Mouse (Mus musculus) forebrain, embryonic 10.5 days (tissue): ENCODE measurements around the gene Slco3a1. TPM values are rescaled to one million over a fixed set of nuclear protein-coding genes. Genes with fewer than 3 reads are reported as not detected.

Source experiments
- DNase-seq: peaks from one replicate; pipeline ENCODE4 v3.0.0-alpha.2; 2017; ENCODE audit warnings: low spot score; ENCODE audit errors: extremely low spot score
- H3K27ac ChIP-seq: fragments of 300-500 bp; sonication (generic); 2 replicates; pipeline ENCODE4 v1.5.1; 2016; ENCODE audit warnings: mild to moderate bottlenecking
- H3K27me3 ChIP-seq: fragments of 300-500 bp; sonication (generic); 2 replicates; pipeline ENCODE4 v1.6.1; 2016; ENCODE audit warnings: mild to moderate bottlenecking; ENCODE audit not compliant: poor library complexity, severe bottlenecking
- H3K36me3 ChIP-seq: fragments of 300-500 bp; sonication (generic); replicated peaks from 2 replicates; pipeline ENCODE4 v1.6.1; 2016; ENCODE audit warnings: mild to moderate bottlenecking, moderate library complexity
- H3K4me1 ChIP-seq: fragments of 300-500 bp; sonication (generic); 2 replicates; pipeline ENCODE4 v1.6.1; 2016
- H3K4me3 ChIP-seq: fragments of 300-500 bp; sonication (generic); 2 replicates; pipeline ENCODE4 v1.5.1; 2016; ENCODE audit warnings: mild to moderate bottlenecking, moderate library complexity
- H3K9me3 ChIP-seq: fragments of 300-500 bp; sonication (generic); 2 replicates; pipeline ENCODE4 v1.6.1; 2016; ENCODE audit warnings: mild to moderate bottlenecking, moderate library complexity
- WGBS: fragments of 180-500 bp; shearing (Covaris S2); methylation state at CpG from one replicate; pipeline ENCODE4 v1.1.7; 2016; 5-methylcytosine and 5-hydroxymethylcytosine counted together
- polyA plus RNA-seq: library from polyadenylated mRNA; unstranded; fragments of >200 nt; fragmentation: Nextera tagmentation; extraction: Ambion mirVana; gene quantifications from 2 replicates; pipeline ENCODE4 v1.2.1, GENCODE M21; 2016

Gene Slco3a1
- polyA plus RNA-seq, 1 experiment from 2014 or later, result 4.9 TPM

DNA sequence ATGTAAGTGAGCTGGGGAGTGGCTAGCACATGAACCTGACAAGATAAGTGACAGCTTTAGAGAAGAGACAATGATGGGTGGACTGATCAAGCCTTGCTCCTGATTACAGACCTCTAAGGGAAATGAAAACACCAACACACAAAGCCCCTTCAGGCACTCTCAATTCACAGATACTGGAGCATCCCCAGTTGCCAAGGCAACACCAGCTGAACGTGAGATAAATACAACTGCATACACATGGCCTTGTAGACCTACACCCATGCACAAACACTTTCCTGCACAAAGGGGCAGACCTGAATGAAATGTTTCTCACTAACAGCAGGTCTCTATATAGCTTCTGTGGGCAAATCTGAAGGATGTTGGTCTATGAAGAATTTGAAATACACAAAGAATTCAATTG, 117.0 kb downstream of the Slco3a1 start:
- WGBS, result 55% methylated on average over 1 of the region's 1 CpGs
- Histone ChIP-seq H3K27ac (no peak overlapping the region), H3K9me3 (no peaks in the 10 kb centered on the region), H3K36me3 (no peaks in the 10 kb centered on the region), H3K4me1 (0 out of 2 replicates have a peak, but pooled peaks cover 4% of the 10 kb centered on the region), H3K27me3 (no peaks in the 10 kb centered on the region), H3K4me3 (no peak overlapping the region)
- DNase-seq, result no peak

DNA sequence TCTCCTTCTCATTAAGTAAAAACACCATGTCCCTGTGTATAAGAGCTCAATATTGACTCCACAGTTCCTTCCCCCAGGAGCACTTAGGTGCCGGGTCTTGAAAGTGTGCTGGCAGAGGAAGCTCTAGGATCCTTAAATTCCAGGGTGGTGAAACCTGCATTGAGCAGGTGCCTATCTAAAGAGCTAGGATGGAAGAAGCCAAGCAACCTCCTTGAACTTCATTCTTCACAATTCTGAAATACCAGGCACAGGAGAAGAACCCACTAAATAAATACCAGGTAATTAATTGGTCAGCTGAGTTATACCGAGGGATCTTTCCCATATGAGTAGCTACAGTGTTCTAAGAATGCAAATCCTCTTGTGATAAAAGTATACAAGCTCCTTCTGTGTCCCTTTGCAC, 117.9 kb downstream of the Slco3a1 start:
- WGBS, result 94% methylated on average over 2 of the region's 2 CpGs
- H3K4me1 ChIP-seq, result 0 out of 2 replicates have a peak, but pooled peaks cover 4% of the 10 kb centered on the region
- H3K9me3 ChIP-seq, result no peaks in the 10 kb centered on the region
- H3K4me3 ChIP-seq, result no peak overlapping the region
- H3K36me3 ChIP-seq, result no peaks in the 10 kb centered on the region
- no peak for DNase-seq
- no peaks in the 10 kb centered on the region for H3K27me3 ChIP-seq
- no peak overlapping the region for H3K27ac ChIP-seq

DNA sequence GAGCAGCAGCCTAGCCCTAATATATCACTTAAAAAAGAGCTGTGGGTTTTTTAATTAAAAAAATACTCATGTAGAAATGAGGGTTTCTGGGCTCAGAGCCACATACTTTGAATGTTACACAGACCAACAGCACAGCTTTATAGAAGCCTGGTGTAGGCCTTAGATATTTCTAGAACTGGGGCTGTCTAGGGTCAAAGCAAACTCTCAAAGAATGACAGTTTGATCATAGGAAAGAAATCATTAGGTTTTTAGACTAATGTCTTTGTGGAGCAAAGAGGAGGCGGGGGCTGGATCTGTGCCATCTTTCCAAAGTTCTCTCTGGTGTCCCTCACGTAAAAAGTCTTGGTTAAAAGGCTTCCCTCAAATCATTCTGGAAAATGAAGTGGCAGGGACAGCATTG, 121.6 kb downstream of the Slco3a1 start:
- no peaks in the 10 kb centered on the region for H3K4me1 ChIP-seq

DNA sequence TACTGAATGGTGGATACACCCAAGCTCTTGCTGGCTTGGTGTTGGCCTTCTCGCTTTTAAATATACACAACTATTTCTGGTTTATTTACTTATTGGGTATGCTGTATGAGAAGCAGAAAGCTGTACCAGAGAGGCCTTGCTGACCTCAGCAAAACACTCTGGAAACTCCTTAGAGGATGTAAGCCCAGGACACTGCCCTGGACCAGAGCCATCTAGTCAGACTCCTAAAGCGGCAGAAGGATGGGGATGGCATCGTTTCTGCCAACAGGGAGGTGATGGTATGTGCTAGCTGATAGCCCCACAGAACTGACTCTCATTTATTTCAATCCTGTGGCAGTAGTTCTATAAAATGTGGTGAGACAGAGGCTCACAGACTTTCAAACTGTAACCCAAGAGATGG, 125.3 kb downstream of the Slco3a1 start:
- Histone ChIP-seq H3K36me3 (no peaks in the 10 kb centered on the region), H3K9me3 (no peaks in the 10 kb centered on the region), H3K4me1 (no peaks in the 10 kb centered on the region), H3K4me3 (no peak overlapping the region), H3K27me3 (no peaks in the 10 kb centered on the region), H3K27ac (no peak overlapping the region)
- WGBS, result 89% methylated on average over 3 of the region's 3 CpGs
- DNase-seq, result no peak

More for the DNA sequence above, 121.6 kb downstream of the Slco3a1 start:
- Histone ChIP-seq H3K27ac (no peak overlapping the region), H3K27me3 (no peaks in the 10 kb centered on the region), H3K4me3 (no peak overlapping the region), H3K9me3 (no peaks in the 10 kb centered on the region), H3K36me3 (no peaks in the 10 kb centered on the region)
- DNase-seq, result no peak
- WGBS, result 87% methylated on average over 2 of the region's 2 CpGs

- H3K27me3 ChIP-seq, result no peaks in the 10 kb centered on the region
Measured at GRCm38 (mm10) chr7:74427135-74427534, 127.4 kb downstream of the Slco3a1 start.

GRCm38 (mm10) chr7:74425941-74426340, 128.6 kb downstream of the Slco3a1 start:
- H3K9me3 ChIP-seq, result no peaks in the 10 kb centered on the region
- no peaks in the 10 kb centered on the region for H3K36me3 ChIP-seq
- DNase-seq, result no peak
- no peak overlapping the region for H3K4me3 ChIP-seq
- peaks cover 23% of the 10 kb centered on the region for H3K4me1 ChIP-seq
- no peaks in the 10 kb centered on the region for H3K27me3 ChIP-seq
- 91% methylated on average over 1 of the region's 1 CpGs for WGBS
- H3K27ac ChIP-seq, result no peak overlapping the region

More at GRCm38 (mm10) chr7:74427135-74427534, 127.4 kb downstream of the Slco3a1 start:
- 80% methylated on average over 1 of the region's 1 CpGs for WGBS
- DNase-seq, result no peak
- peaks cover 12% of the 10 kb centered on the region for H3K4me1 ChIP-seq
- H3K36me3 ChIP-seq, result no peaks in the 10 kb centered on the region
- H3K27ac ChIP-seq, result no peak overlapping the region
- H3K9me3 ChIP-seq, result no peaks in the 10 kb centered on the region
- no peak overlapping the region for H3K4me3 ChIP-seq

DNA sequence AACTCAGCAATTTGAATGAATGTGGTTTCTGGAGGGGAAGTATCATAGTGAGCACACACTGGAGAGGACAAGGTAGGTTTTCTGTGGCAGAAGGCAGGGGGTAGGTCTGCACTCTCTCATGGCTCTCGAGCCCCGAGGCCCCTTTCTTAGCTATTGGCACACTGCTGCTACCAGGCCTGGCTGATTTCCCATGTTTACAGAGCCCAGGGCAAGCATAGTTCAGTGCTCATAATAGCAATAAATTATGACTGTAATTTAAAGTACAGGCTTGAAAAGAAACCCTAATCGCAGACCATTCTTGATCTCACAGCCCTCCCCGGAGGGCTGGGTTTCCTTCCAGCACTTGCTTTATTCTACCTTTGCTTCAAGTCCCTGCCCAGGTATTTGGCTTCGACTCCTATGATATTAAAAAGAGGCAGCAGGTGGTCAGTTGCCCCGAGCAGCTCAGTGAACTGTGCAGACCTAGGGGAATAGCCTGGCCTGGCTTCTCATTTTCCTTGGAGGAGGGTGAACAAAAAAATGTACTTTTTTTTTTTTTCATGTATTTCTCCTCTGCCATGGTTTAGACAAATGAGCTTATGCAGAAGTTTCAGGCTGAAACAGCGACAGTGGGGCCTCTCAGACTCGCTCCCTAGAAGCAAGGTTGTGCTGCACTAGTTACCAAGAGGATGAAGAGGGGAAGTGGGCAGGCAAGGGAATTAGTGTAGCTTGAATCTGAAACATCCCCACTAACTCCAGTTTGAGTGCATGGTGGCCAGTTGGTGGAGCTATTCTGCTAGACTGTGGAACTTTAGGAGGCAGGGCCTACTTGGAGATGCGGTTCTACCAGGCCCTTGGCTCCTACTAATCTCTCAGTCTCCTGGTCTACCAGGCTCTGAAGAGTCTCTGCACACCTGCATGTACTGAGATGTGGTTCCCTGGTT, 130.4 kb downstream of the Slco3a1 start:
- H3K27ac ChIP-seq, result no peak overlapping the region
- H3K36me3 ChIP-seq, result no peaks in the 10 kb centered on the region
- 72% methylated on average over 9 of the region's 9 CpGs for WGBS
- no peak overlapping the region for H3K4me3 ChIP-seq
- peaks cover 23% of the 10 kb centered on the region for H3K4me1 ChIP-seq
- DNase-seq, result no peak
- H3K27me3 ChIP-seq, result no peaks in the 10 kb centered on the region
- no peaks in the 10 kb centered on the region for H3K9me3 ChIP-seq

DNA sequence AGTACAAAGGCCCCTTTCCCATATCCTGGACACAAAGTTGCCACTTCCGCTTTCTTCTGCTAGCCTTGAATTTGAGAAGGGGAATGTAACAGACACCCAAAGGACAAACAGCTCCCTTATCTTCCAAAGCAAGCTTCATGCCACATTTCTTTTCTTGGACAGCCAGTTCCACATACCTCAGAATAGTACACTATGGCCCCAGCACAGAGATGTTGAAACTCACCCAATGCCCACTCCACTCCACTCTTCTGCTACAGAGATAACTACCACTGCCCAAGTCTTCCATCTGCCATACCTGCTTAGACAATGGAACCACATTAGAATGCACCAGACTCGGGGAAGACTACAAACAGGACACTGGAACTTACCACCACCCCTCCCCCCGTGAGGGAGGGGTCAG, 131.3 kb downstream of the Slco3a1 start:
- Histone ChIP-seq H3K4me3 (no peak overlapping the region), H3K27me3 (no peaks in the 10 kb centered on the region), H3K36me3 (no peaks in the 10 kb centered on the region), H3K27ac (no peak overlapping the region), H3K4me1 (peaks cover 23% of the 10 kb centered on the region), H3K9me3 (no peaks in the 10 kb centered on the region)
- WGBS, result 79% methylated on average over 3 of the region's 3 CpGs
- DNase-seq, result no peak

DNA sequence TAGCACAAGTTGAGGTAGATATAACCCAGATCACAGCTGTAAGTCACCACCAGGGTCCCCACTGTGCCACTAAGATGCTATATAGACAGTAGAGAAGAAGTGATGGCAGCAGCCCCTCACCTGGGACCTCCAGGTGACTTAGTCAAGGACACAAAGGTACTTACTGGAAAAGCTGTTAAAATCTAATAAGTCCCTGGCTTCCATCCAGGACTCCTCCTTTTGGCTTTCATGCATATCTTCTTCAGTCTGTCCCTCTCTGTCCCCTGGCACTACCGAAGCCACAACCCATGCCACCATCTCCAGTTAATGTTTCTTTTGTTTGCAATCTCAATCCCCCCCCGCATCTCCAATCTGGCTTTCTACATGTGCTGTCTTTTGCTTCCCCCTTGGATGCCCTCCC, 131.8 kb downstream of the Slco3a1 start:
- Histone ChIP-seq H3K9me3 (no peaks in the 10 kb centered on the region), H3K27me3 (no peaks in the 10 kb centered on the region), H3K4me1 (peaks cover 23% of the 10 kb centered on the region), H3K4me3 (no peak overlapping the region), H3K36me3 (no peaks in the 10 kb centered on the region), H3K27ac (no peak overlapping the region)
- WGBS, result 84% methylated on average over 2 of the region's 2 CpGs
- DNase-seq, result no peak

DNA sequence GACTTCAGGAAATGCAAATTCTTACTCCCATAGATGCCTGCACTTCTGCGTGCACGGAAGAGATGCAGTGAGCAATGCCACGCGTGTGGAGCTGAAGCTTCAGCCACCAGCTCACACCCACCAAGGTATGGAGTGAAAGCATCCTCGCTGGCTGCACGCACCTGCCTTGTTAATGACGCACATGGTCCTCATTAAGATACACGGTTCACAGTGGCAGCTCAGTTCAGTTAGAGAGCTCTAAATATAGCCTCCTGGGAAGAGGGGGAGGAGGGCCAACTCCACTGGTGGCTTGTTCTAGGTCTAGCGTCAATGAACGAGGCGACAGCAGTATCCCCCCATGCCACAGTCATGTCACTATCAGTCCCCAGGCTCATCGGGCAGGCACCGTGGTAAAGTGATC, 132.6 kb downstream of the Slco3a1 start:
- DNase-seq, result no peak
- WGBS, result 74% methylated on average over 13 of the region's 13 CpGs
- Histone ChIP-seq H3K4me3 (no peak overlapping the region), H3K9me3 (no peaks in the 10 kb centered on the region), H3K36me3 (no peaks in the 10 kb centered on the region), H3K27ac (no peak overlapping the region), H3K27me3 (no peaks in the 10 kb centered on the region), H3K4me1 (peaks cover 23% of the 10 kb centered on the region)

DNA sequence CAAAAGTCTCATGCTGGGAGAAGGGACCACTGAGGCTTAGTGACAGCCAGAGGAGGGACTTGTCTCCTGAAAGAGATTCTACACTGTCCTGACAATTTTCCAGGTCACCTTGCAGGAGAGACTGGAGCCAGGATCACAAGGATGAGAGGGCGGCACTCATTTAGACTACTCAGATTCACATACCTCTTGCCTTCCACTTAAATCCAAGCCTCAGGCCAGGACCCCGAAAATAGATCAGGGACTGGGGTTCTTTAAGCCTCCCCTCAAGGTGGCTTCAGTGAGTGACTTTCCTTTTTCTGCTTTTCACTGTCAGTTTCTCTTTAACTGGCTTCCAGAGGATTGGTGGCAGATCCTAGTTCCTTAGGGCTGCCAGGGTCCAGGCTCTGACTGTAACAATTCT, 133.0 kb downstream of the Slco3a1 start:
- Histone ChIP-seq H3K4me1 (peaks cover 23% of the 10 kb centered on the region), H3K36me3 (no peaks in the 10 kb centered on the region), H3K27me3 (no peaks in the 10 kb centered on the region), H3K27ac (no peak overlapping the region), H3K4me3 (no peak overlapping the region), H3K9me3 (no peaks in the 10 kb centered on the region)
- no peak for DNase-seq
- WGBS, result 65% methylated on average over 2 of the region's 2 CpGs

GRCm38 (mm10) chr7:74419706-74420105, 134.9 kb downstream of the Slco3a1 start:
- peaks cover 23% of the 10 kb centered on the region for H3K4me1 ChIP-seq
- no peak overlapping the region for H3K27ac ChIP-seq
- no peaks in the 10 kb centered on the region for H3K36me3 ChIP-seq
- no peak overlapping the region for H3K4me3 ChIP-seq
- DNase-seq, result no peak
- H3K27me3 ChIP-seq, result no peaks in the 10 kb centered on the region
- 87% methylated on average over 4 of the region's 4 CpGs for WGBS
- no peaks in the 10 kb centered on the region for H3K9me3 ChIP-seq

DNA sequence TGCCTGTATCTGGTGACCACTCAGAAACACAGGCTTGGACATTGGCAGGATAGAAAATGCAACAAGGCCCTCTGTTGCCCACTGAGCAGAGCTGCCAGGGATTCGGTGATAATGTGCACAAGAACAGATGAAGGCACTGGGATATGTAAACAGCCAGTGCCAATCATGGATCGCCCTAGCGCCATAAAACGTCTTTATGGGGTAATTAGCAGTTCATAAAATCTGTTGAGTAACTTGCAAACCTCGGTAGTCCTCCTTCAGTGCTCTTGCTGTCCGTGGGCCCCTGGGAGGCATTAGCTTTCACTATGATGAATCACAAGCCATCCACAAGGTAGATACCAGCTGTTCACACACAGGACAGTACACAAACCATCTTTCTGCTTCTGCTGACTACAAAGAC, 137.6 kb downstream of the Slco3a1 start:
- Histone ChIP-seq H3K36me3 (no peaks in the 10 kb centered on the region), H3K27ac (no peak overlapping the region), H3K4me1 (peaks cover 21% of the 10 kb centered on the region), H3K9me3 (no peaks in the 10 kb centered on the region), H3K4me3 (no peak overlapping the region), H3K27me3 (no peaks in the 10 kb centered on the region)
- WGBS, result 92% methylated on average over 6 of the region's 6 CpGs
- DNase-seq, result no peak
